Mouse (Mus musculus): ENCODE results near the gene Map7d2.
"Not testable (repeated sequence)": the region's sequence is repeated elsewhere in the genome, so short reads cannot be mapped to it uniquely, and the experiment has no call there.

Gene Map7d2

GRCm38 (mm10) chrX:159414130-159414828 is at the start of gene Map7d2:
TSS of gene Map7d2 (plus strand) at chrX:159414572.
- DNase-seq (ENCODE audit: low spot score in 2 of 2) = no peak

GRCm38 (mm10) chrX:159371831-159372752 is 42.3 kb upstream of the Map7d2 start, which contains the start of gene Eif1ax:
TSS of gene Eif1ax (plus strand) at chrX:159372178.
- peak; percentile 49 to 55 for DNase-seq (ENCODE audit: low spot score in 2 of 2)

- DNase-seq (ENCODE audit: low spot score in 2 of 2) = no peak
These were observed 41.6 kb upstream of the Map7d2 start for GRCm38 (mm10) chrX:159372753-159373144.

DNA sequence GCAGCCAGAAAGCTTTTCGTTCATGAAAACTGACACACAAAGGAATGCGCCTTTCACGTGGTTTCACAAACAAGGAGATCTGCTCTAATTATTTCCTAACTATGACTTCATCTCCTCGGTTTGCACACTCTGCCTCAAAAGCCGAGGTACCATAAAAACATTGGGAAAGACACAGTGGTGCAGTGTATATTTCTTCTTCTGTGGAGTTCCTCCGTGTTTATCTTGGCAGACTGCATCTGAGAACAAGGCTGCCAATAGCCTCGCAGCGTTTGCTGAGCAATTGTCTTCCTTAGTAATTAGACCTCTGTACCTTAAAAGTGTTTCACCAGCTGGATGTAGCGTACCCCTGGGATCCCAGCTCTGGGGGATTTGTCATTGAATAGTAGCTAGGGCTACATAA is 27.3 kb upstream of the Map7d2 start:
- no peak for DNase-seq (ENCODE audit: low spot score in 2 of 2)

- DNase-seq (ENCODE audit: low spot score in 2 of 2) = no peak
These were observed 25.4 kb upstream of the Map7d2 start for GRCm38 (mm10) chrX:159388953-159389352.

DNA sequence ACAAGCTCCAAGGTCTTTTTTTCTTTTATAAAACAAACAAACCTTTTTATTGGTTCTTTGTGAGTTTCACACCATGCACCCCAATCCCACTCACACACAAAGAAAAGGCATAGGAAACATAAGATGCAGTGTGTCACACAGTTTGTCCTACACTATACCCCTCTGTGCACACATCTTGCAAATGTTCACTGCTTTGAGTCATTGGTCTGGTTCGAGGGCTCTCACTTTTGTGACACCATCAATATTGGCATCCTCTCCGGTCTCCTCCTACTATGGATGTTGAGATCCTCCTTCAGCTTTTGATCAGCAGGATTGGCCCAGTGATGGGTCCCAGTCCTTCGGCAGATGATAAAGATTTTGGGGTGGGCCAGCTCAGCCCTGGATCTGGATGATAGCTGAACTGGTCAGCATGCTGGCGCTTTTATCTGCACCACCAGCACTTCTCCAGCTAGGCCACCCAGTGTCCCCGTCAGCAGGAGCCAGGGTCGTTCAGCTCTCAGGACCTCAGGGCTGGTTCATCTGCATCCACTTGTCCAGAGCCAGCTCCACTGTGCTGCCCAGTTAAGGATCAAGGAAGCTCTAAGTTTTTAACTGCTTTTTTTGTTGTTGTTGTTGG is 23.9 kb upstream of the Map7d2 start:
- no peak for DNase-seq (ENCODE audit: low spot score in 2 of 2)

GRCm38 (mm10) chrX:159391239-159391638 is 23.1 kb upstream of the Map7d2 start:
- DNase-seq (ENCODE audit: low spot score in 2 of 2) = no peak

GRCm38 (mm10) chrX:159409253-159409652 is 5.1 kb upstream of the Map7d2 start:
- no peak for DNase-seq (ENCODE audit: low spot score in 2 of 2)

DNA sequence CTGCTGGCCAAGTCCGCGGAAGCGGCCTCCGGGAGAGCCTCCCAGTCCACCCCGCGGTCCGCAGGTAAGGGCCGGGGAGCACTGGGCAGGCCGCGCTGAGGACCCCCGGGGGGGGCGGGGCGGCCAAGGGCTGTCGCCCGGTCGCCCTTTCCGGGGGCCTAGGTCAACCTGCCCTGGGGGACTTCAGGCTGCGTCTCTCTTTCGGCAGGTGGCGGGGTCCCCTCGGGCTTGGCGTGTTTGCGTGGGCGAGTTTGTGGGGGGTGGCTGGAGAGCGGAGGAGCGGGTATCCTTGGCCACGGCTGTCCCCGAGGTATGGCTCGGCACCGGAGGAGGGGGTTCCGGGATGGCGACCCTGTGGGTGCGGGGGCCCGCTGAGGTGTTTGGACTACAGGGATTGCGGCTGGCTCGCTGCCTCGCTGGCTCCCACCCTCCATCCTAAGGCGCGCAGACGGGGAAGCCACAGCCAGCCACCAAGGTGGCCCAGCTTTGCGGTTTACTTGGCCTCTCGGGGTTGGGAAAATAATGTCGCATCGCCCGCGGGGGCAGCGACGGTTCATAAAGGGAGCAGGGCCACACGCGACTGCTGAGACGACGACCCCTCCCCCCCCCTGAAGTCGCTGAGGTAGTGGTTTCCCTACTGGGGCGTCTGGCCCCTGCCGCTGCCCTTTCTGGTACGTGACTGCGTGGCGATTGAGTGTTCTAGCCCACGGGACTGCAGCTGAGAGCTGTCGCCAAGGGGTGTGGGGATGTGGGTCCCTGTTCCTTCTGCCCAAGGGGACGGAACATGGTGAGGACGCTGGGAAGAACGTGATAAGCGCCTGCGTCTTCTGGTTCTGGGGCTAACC is 679 bp downstream of the Map7d2 start:
- peak in 1 of 2 experiments; percentile 0 for DNase-seq (ENCODE audit: low spot score in 2 of 2)

DNA sequence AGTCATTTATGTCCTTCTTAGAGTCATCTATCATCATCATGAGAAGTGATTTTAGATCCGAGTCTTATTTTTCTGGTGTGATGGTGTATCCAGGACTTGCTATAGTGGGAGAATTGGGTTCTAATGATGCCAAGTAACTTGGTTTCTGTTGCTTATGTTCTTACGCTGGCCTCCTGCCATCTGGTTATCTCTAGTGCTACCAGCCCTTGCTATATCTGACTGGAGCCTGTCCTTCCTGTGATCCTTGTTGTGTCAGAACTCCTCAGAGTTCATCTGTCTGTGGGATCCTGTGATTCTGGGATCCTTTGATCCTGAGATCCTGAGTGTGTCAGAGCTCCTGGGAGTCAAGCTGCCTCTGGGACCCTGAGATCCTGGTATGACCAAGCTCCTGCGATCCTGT is 16.1 kb downstream of the Map7d2 start:
- DNase-seq (ENCODE audit: low spot score in 2 of 2) = not testable (repeated sequence)

DNA sequence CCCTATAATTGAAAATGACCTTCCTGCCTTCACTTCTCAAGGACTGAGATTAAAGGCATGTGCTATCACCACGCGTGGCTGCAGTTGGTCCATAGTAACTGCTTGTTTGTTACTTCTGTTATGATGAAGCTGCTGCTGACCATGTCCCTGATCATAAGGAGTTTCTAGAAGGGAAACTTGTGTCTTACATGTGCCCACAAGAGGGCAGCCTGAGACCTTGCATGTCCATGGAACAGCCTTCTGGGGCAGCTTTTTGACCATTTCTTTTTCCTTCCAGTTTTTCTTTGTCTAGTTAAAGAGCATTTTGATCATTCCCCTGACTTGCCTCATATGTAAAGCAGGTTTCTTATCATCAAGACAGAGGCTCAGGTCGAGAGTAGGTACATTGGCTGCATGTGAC is 27.8 kb downstream of the Map7d2 start:
- DNase-seq (ENCODE audit: low spot score in 2 of 2) = no peak

GRCm38 (mm10) chrX:159447133-159447532 is 32.8 kb downstream of the Map7d2 start:
- DNase-seq (ENCODE audit: low spot score in 2 of 2) = no peak

- no peak for DNase-seq (ENCODE audit: low spot score in 2 of 2)
These were observed 44.8 kb downstream of the Map7d2 start for GRCm38 (mm10) chrX:159459006-159459654.

DNA sequence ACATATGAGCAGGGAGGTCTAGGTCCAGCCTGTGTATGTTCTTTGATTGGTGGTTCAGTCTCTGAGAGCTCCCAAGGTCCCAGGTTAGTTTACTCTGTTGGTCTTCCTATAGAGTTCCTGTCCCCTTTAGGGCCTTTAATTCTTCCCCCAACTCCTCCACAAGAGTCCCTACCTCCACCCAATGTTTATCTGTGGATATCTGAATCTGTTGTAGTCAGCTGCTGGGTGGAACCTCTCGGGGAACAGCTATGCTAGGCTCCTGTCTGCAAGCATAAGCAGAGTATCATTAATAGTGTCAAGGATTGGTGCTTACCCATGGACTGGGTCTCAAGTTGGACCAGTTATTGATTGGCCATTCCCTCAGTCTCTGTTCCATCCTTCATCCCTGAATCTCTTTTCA is 60.4 kb downstream of the Map7d2 start:
- no peak for DNase-seq (ENCODE audit: low spot score in 2 of 2)

DNA sequence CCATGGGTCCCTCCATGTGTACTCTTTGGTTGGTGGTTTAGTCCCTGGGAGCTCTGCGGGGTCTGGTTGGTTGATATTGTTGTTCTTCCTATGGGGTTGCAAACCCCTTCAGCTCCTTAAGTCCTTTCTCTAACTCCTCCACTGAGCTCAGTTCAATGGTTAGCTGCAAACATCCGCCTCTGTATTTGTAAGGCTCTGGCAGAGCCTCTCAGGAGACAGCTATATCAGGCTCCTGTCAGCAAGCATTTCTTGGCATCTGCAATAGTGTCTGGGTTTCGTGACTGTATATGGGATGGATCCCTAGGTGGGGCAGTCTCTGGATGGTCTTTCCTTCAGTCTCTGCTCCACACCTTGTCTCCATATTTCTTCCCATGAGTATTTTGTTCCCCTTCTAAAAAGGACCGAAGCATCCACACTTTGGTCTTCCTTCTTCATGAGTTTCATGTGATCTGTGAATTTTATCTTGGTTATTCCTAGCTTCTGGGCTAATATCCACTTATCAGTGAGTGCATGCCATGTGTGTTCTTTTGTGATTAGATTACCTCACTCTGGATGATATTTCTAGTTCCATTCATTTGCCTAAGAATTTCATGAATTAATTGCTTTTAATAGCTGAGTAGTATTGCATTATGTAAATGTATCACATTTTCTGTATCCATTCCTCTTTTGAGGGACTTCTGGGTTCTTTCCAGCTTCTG is 64.0 kb downstream of the Map7d2 start:
- not testable (repeated sequence) for DNase-seq (ENCODE audit: low spot score in 2 of 2)

GRCm38 (mm10) chrX:159484247-159484646 is 69.9 kb downstream of the Map7d2 start:
- DNase-seq (ENCODE audit: low spot score in 2 of 2) = no peak

- no peak for DNase-seq (ENCODE audit: low spot score in 2 of 2)
These were observed 88.8 kb downstream of the Map7d2 start for GRCm38 (mm10) chrX:159503181-159503580.

DNA sequence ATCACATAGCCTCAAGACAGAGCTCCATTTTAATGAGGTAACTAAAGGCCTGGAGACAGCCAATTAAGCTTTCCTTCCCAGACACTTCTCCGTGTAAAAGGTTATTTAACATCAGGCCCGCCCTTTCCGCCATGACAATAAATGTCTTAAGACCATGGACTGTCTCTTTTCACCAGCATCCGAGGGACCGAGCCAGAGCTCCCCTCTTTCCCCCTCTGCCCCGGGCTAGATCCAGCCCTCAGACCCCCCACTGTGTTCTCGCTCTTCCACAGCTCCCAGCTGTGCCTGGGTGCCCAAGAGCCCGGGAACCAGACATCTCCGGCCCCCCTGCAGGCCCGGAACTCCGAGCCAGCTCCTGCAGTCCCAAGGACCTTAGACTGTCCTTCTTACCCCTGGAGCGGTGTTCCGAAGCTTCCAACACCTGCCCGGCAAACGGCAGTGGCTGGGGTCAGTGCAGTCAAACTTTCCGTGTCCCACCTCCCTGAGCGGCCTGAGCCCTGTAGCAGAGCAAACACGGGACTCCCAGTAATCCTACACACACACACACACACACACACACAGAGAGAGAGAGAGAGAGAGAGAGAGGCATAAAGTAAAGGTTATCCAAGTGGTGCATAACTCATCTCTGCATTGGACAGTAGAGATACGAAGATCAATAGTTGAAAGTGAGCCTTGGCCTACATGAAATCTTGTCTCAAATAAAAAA is 94.1 kb downstream of the Map7d2 start:
- no peak for DNase-seq (ENCODE audit: low spot score in 2 of 2)

- no peak for DNase-seq (ENCODE audit: low spot score in 2 of 2)
These were observed 94.7 kb downstream of the Map7d2 start for GRCm38 (mm10) chrX:159509042-159509441.
